Mouse (Mus musculus) kidney, embryonic 16.5 days (tissue): ENCODE results near the gene AI837181. TPM values are rescaled to one million over a fixed set of nuclear protein-coding genes. Genes with fewer than 3 reads are reported as not detected.
"Not testable (repeated sequence)": the region's sequence is repeated elsewhere in the genome, so short reads cannot be mapped to it uniquely, and the experiment has no call there.

Experiments used
- ATAC-seq: fragments of 200-750 bp; cut with Nextera tagmentation; 2 replicates; pipeline ENCODE4 v1.8.0; 2017; ENCODE audit warnings: moderate TSS enrichment; ENCODE audit not compliant: low FRiP score, low TSS enrichment
- H3K27ac ChIP-seq: fragments of 300-500 bp; sonication (generic); 2 replicates; pipeline ENCODE4 v1.5.1; 2014; ENCODE audit warnings: low read length
- H3K27me3 ChIP-seq: fragments of 300-500 bp; sonication (generic); 2 replicates; pipeline ENCODE4 v1.6.1; 2014; ENCODE audit warnings: low read length, control low read depth, mixed read lengths; ENCODE audit not compliant: insufficient read depth
- H3K36me3 ChIP-seq: fragments of 300-500 bp; sonication (generic); 2 replicates; pipeline ENCODE4 v1.6.1; 2014; ENCODE audit warnings: low read length, control low read depth, mixed read lengths; ENCODE audit not compliant: insufficient read depth
- H3K4me1 ChIP-seq: fragments of 300-500 bp; sonication (generic); 2 replicates; pipeline ENCODE4 v1.6.1; 2014; ENCODE audit warnings: low read length, control low read depth, mixed read lengths; ENCODE audit not compliant: insufficient read depth
- H3K4me2 ChIP-seq: fragments of 300-500 bp; sonication (generic); replicated peaks from 2 replicates; pipeline ENCODE4 v1.6.1; 2014; ENCODE audit warnings: low read depth, low read length
- H3K4me3 ChIP-seq: fragments of 300-500 bp; sonication (generic); 2 replicates; pipeline ENCODE4 v1.5.1; 2014; ENCODE audit warnings: mild to moderate bottlenecking, low read length
- H3K9ac ChIP-seq: fragments of 300-500 bp; sonication (generic); replicated peaks from 2 replicates; pipeline ENCODE4 v1.6.1; 2014; ENCODE audit warnings: low read length
- H3K9me3 ChIP-seq: fragments of 300-500 bp; sonication (generic); 2 replicates; pipeline ENCODE4 v1.6.1; 2016; ENCODE audit warnings: low read length, control low read depth
- WGBS: fragments of 180-500 bp; shearing (Covaris S2); extraction: QIAGEN DNeasy Blood & Tissue Kit; methylation state at CpG from one replicate; pipeline ENCODE4 v1.1.7; 2014; 5-methylcytosine and 5-hydroxymethylcytosine counted together
- polyA plus RNA-seq: library from polyadenylated mRNA; unstranded; fragments of >200 nt; fragmentation: Nextera tagmentation; extraction: Ambion mirVana; gene quantifications from 2 replicates; pipeline ENCODE4 v1.2.1, GENCODE M21; 2015

The AI837181 gene
- polyA plus RNA-seq, 1 experiment from 2014 or later = 50.8 TPM

- ATAC-seq = no peak
- WGBS = 40% methylated on average over 10 of the region's 10 CpGs
- no peaks in the 10 kb centered on the region for H3K9me3 ChIP-seq
- H3K9ac ChIP-seq = 0 out of 2 replicates have a peak overlapping the region, but pooled peaks have one; percentile 22
- no peak overlapping the region for H3K27ac ChIP-seq
- H3K4me1 ChIP-seq = peaks cover 13% of the 10 kb centered on the region
- H3K36me3 ChIP-seq = no peaks in the 10 kb centered on the region
- no peak overlapping the region for H3K4me3 ChIP-seq
- no peaks in the 10 kb centered on the region for H3K27me3 ChIP-seq
- H3K4me2 ChIP-seq = no peak overlapping the region
These were observed 30.8 kb upstream of the AI837181 start for GRCm38 (mm10) chr19:5394168-5394567.

GRCm38 (mm10) chr19:5395371-5395770, 29.6 kb upstream of the AI837181 start:
- H3K36me3 ChIP-seq = no peaks in the 10 kb centered on the region
- H3K9me3 ChIP-seq = no peaks in the 10 kb centered on the region
- H3K4me2 ChIP-seq = no peak overlapping the region
- no peak overlapping the region for H3K27ac ChIP-seq
- H3K27me3 ChIP-seq = no peaks in the 10 kb centered on the region
- no peak overlapping the region for H3K4me3 ChIP-seq
- H3K4me1 ChIP-seq = peaks cover 3% of the 10 kb centered on the region
- H3K9ac ChIP-seq = no peak overlapping the region
- no peak for ATAC-seq
- 76% methylated on average over 4 of the region's 4 CpGs for WGBS

GRCm38 (mm10) chr19:5401073-5401472, 23.9 kb upstream of the AI837181 start:
- not testable (repeated sequence) for H3K4me3 ChIP-seq, H3K36me3 ChIP-seq, H3K9ac ChIP-seq, H3K27me3 ChIP-seq, ATAC-seq, H3K4me1 ChIP-seq, H3K27ac ChIP-seq, H3K9me3 ChIP-seq, H3K4me2 ChIP-seq
- 73% methylated on average over 4 of the region's 4 CpGs for WGBS

- no peak within 1 kb of the TSS for H3K27ac ChIP-seq
- ATAC-seq = 0 out of 2 replicates have a peak, but pooled peaks have one; percentile 28
- no peaks in the 10 kb centered on the region for H3K27me3 ChIP-seq
- no peak within 1 kb of the TSS for H3K4me2 ChIP-seq
- 71% methylated on average over 8 of the region's 8 CpGs for WGBS
- no peaks in the 10 kb centered on the region for H3K36me3 ChIP-seq
- peaks cover 4% of the 10 kb centered on the region; the same call in 1 of the 2 replicates for H3K4me1 ChIP-seq
- H3K9ac ChIP-seq = no peak within 1 kb of the TSS
- no peaks in the 10 kb centered on the region for H3K9me3 ChIP-seq
- no peak within 1 kb of the TSS for H3K4me3 ChIP-seq
These were observed 22.7 kb upstream of the AI837181 start, which contains the start of gene Tsga10ip for GRCm38 (mm10) chr19:5402293-5402692. TSS of gene Tsga10ip (minus strand) at chr19:5402526.

- Histone ChIP-seq H3K4me2 (peak overlapping the region; percentile 66), H3K4me1 (peaks cover 15% of the 10 kb centered on the region; the same call in 1 of the 2 replicates), H3K27me3 (no peaks in the 10 kb centered on the region), H3K36me3 (no peaks in the 10 kb centered on the region), H3K9ac (peak overlapping the region; percentile 70), H3K4me3 (peak overlapping the region; percentile 44), H3K9me3 (no peaks in the 10 kb centered on the region), H3K27ac (peak overlapping the region; percentile 69)
- WGBS = 22% methylated on average over 7 of the region's 7 CpGs
- no peak for ATAC-seq
These were observed 19.0 kb upstream of the AI837181 start for GRCm38 (mm10) chr19:5405924-5406323.

GRCm38 (mm10) chr19:5406531-5407126, 18.3 kb upstream of the AI837181 start:
- peak overlapping the region; percentile 91 for H3K9ac ChIP-seq
- H3K4me1 ChIP-seq = peaks cover 15% of the 10 kb centered on the region; the same call in 1 of the 2 replicates
- not testable (repeated sequence) for H3K36me3 ChIP-seq, H3K9me3 ChIP-seq, H3K27me3 ChIP-seq
- ATAC-seq = peak; percentile 82
- peak overlapping the region; percentile 70 for H3K4me3 ChIP-seq
- H3K4me2 ChIP-seq = peak overlapping the region; percentile 77
- WGBS = 11% methylated on average over 20 of the region's 25 CpGs
- H3K27ac ChIP-seq = peak overlapping the region; percentile 97

GRCm38 (mm10) chr19:5407133-5407532, 17.8 kb upstream of the AI837181 start:
- peak; percentile 55 for ATAC-seq
- H3K9me3 ChIP-seq = no peaks in the 10 kb centered on the region
- peak overlapping the region; percentile 97 for H3K27ac ChIP-seq
- H3K4me2 ChIP-seq = peak overlapping the region; percentile 77
- H3K36me3 ChIP-seq = no peaks in the 10 kb centered on the region
- H3K4me1 ChIP-seq = peaks cover 15% of the 10 kb centered on the region; the same call in 1 of the 2 replicates
- peak overlapping the region; percentile 70 for H3K4me3 ChIP-seq
- H3K9ac ChIP-seq = peak overlapping the region; percentile 91
- H3K27me3 ChIP-seq = no peaks in the 10 kb centered on the region
- 19% methylated on average over 7 of the region's 7 CpGs for WGBS

- no peak overlapping the region for H3K27ac ChIP-seq
- no peak overlapping the region for H3K4me3 ChIP-seq
- no peaks in the 10 kb centered on the region for H3K36me3 ChIP-seq
- H3K4me1 ChIP-seq = peaks cover 15% of the 10 kb centered on the region; the same call in 1 of the 2 replicates
- ATAC-seq = no peak
- no peaks in the 10 kb centered on the region for H3K27me3 ChIP-seq
- H3K9me3 ChIP-seq = no peaks in the 10 kb centered on the region
- 81% methylated on average over 13 of the region's 13 CpGs for WGBS
- H3K9ac ChIP-seq = no peak overlapping the region
- H3K4me2 ChIP-seq = peak overlapping the region; percentile 77; the same call in 1 of the 2 replicates
These were observed 16.6 kb upstream of the AI837181 start for GRCm38 (mm10) chr19:5408057-5409001.

- Histone ChIP-seq H3K27ac (no peak overlapping the region), H3K9ac (no peak overlapping the region), H3K27me3 (no peaks in the 10 kb centered on the region), H3K4me3 (no peak overlapping the region), H3K36me3 (no peaks in the 10 kb centered on the region), H3K4me1 (peaks cover 15% of the 10 kb centered on the region; the same call in 1 of the 2 replicates), H3K9me3 (no peaks in the 10 kb centered on the region), H3K4me2 (no peak overlapping the region)
- WGBS = 82% methylated on average over 5 of the region's 5 CpGs
- ATAC-seq = no peak
These were observed 15.9 kb upstream of the AI837181 start for GRCm38 (mm10) chr19:5409068-5409467.
